14 mouse cellular contexts compared by ENCODE assay signal in genomic region chr10:64023340-64023739, GRCm38 (mm10).
DNase-seq lines count a peak whose midpoint lies in the region; ATAC-seq lines count a peak whose summit lies in the region.
"Had no signal": no experiment of that assay in that cellular context is flagged by ENCODE, and none has a peak within 500 bp of the region (broad histone marks: within the 10 kb centered on the region; RNA-seq: fewer than 3 reads in every experiment).

No protein-coding gene starts in this region.

- H3K9me3 ChIP-seq in midbrain, embryonic 15.5 days = no peaks in the 10 kb centered on the region
- H3K9me3 ChIP-seq: limb, embryonic 10.5 days; lung, embryonic 15.5 days had no signal

- DNase-seq in cerebellum, postnatal 36 days = peak; percentile 22 to 30
- DNase-seq in cerebellum, adult 11 months = no peak
- DNase-seq in right cerebral cortex, adult 18-20 months = peak; percentile 68
- DNase-seq in right cerebral cortex, postnatal 10 days (ENCODE audit: low spot score in 2 of 2) = no peak
- DNase-seq in telencephalon, adult 2 months (ENCODE audit: low read depth, low spot score) = peak; percentile 54
- no peak for DNase-seq in ovary, adult 18-20 months (ENCODE audit: low spot score)
- DNase-seq: kidney, postnatal 25 days; thymus, postnatal 14 days had no signal

- no peak overlapping the region for H3K4me3 ChIP-seq in midbrain, embryonic 15.5 days
- H3K4me3 ChIP-seq: limb, embryonic 10.5 days; lung, embryonic 15.5 days had no signal

- WGBS in midbrain, embryonic 15.5 days = 69% methylated on average over 6 of the region's 6 CpGs

- no peaks in the 10 kb centered on the region for H3K4me1 ChIP-seq in midbrain, embryonic 15.5 days
- H3K4me1 ChIP-seq: limb, embryonic 10.5 days; lung, embryonic 15.5 days had no signal

- no peaks in the 10 kb centered on the region for H3K27me3 ChIP-seq in midbrain, embryonic 15.5 days (replicated peaks)
- H3K27me3 ChIP-seq: CH12.LX; lung, embryonic 15.5 days had no signal

- no peak overlapping the region for H3K27ac ChIP-seq in midbrain, embryonic 15.5 days
- H3K27ac ChIP-seq: limb, embryonic 10.5 days; lung, embryonic 15.5 days had no signal

- H3K36me3 ChIP-seq in midbrain, embryonic 15.5 days (replicated peaks) = no peaks in the 10 kb centered on the region
- H3K36me3 ChIP-seq: limb, embryonic 10.5 days; lung, embryonic 15.5 days had no signal

- peak; percentile 56 for ATAC-seq in granulocyte monocyte progenitor cell, adult 5-6 weeks (replicated peaks; ENCODE audit: poor library complexity, severe bottlenecking)
- no peak for ATAC-seq in midbrain, embryonic 15.5 days (replicated peaks)
- ATAC-seq: inflammation-experienced regulatory T-cells, adult 6 months had no signal

- H3K4me2 ChIP-seq in midbrain, embryonic 15.5 days = no peak overlapping the region
- H3K4me2 ChIP-seq: lung, embryonic 15.5 days had no signal

- no peak overlapping the region for H3K9ac ChIP-seq in midbrain, embryonic 15.5 days
- H3K9ac ChIP-seq: lung, embryonic 15.5 days had no signal

Comparison
In these comparisons a context has a peak if more than half of its experiments do, and no peak if none do; other contexts are left out.
1. DNase-seq: peak in cerebellum, postnatal 36 days (2 of 2), right cerebral cortex, adult 18-20 months (single experiment) and telencephalon, adult 2 months (single experiment); none in cerebellum, adult 11 months (single experiment), right cerebral cortex, postnatal 10 days (0 of 2) and ovary, adult 18-20 months (single experiment).